Mouse (Mus musculus) ES-Bruce4 (cell line): ENCODE results near the gene Chid1.

Experiments
- CTCF ChIP-seq: IDR thresholded peaks from one replicate; pipeline ENCODE4 v1.8.1; 2011; ENCODE audit warnings: low read depth, low read length
- EP300 ChIP-seq: IDR thresholded peaks from 2 replicates; pipeline ENCODE4 v1.6.1; 2011; ENCODE audit warnings: low read depth, low read length; ENCODE audit not compliant: insufficient read depth
- POLR2A ChIP-seq: IDR thresholded peaks from one replicate; pipeline ENCODE4 v1.8.1; 2011; ENCODE audit warnings: low read length; ENCODE audit not compliant: insufficient read depth

GRCm38 (mm10) chr7:141472226-141472625 lies 67.4 kb downstream of the Chid1 start:
- TF ChIP-seq POLR2A (no peak), CTCF (no peak), EP300 (no peak)
